Mouse (Mus musculus): ENCODE results near the gene Evi5. TPM values are rescaled to one million over a fixed set of nuclear protein-coding genes. Genes with fewer than 3 reads are reported as not detected.

Gene Evi5
- polyA plus RNA-seq, 1 experiment from 2014 or later, result 74.0 TPM

- ATAC-seq (peak; percentile 39), DNase-seq (ENCODE audit: low spot score) (peak; percentile 13)
- H3K4me2 ChIP-seq (replicated peaks; ENCODE audit: low read depth, low read length), result no peak overlapping the region
- H3K4me3 ChIP-seq (ENCODE audit: low read depth, low read length), result no peak overlapping the region
- 0 out of 2 replicates have a peak, but pooled peaks cover 5% of the 10 kb centered on the region for H3K27me3 ChIP-seq (replicated peaks; ENCODE audit: insufficient read depth, low read length)
- H3K9me3 ChIP-seq (ENCODE audit: low read length), result no peaks in the 10 kb centered on the region
- no peaks in the 10 kb centered on the region for H3K4me1 ChIP-seq (ENCODE audit: insufficient read depth, low read depth, low read length)
- TF ChIP-seq CTCF (IDR thresholded peaks at IDR 0.05) (no peak), EP300 (IDR thresholded peaks at IDR 0.05) (no peak)
- H3K9ac ChIP-seq (replicated peaks; ENCODE audit: low read depth), result no peak overlapping the region
- 65% methylated on average over 1 of the region's 1 CpGs for WGBS
- no peaks in the 10 kb centered on the region for H3K36me3 ChIP-seq (ENCODE audit: insufficient read depth, low read length)
- H3K27ac ChIP-seq (ENCODE audit: low read length), result no peak overlapping the region
These were observed 168.6 kb downstream of the Evi5 start for GRCm38 (mm10) chr5:107706262-107706661.

GRCm38 (mm10) chr5:107705756-107706155 lies 169.2 kb downstream of the Evi5 start:
- peak; percentile 72 for TF ChIP-seq EP300 (IDR thresholded peaks at IDR 0.05)
- no peak for TF ChIP-seq CTCF (IDR thresholded peaks at IDR 0.05)
- ATAC-seq (peak; percentile 90), DNase-seq (ENCODE audit: low spot score) (peak; percentile 87)
- H3K4me2 ChIP-seq (replicated peaks; ENCODE audit: low read depth, low read length), result no peak overlapping the region
- no peaks in the 10 kb centered on the region for H3K36me3 ChIP-seq (ENCODE audit: insufficient read depth, low read length)
- 43% methylated on average over 4 of the region's 4 CpGs for WGBS
- 0 out of 2 replicates have a peak, but pooled peaks cover 5% of the 10 kb centered on the region for H3K27me3 ChIP-seq (replicated peaks; ENCODE audit: insufficient read depth, low read length)
- H3K9me3 ChIP-seq (ENCODE audit: low read length), result no peaks in the 10 kb centered on the region
- H3K4me1 ChIP-seq (ENCODE audit: insufficient read depth, low read depth, low read length), result no peaks in the 10 kb centered on the region
- no peak overlapping the region for H3K27ac ChIP-seq (ENCODE audit: low read length)
- H3K9ac ChIP-seq (replicated peaks; ENCODE audit: low read depth), result no peak overlapping the region
- H3K4me3 ChIP-seq (ENCODE audit: low read depth, low read length), result no peak overlapping the region

GRCm38 (mm10) chr5:107703207-107703763 lies 171.6 kb downstream of the Evi5 start:
- ATAC-seq, result no peak
- no peak overlapping the region for H3K9ac ChIP-seq (replicated peaks; ENCODE audit: low read depth)
- 0 out of 2 replicates have a peak, but pooled peaks cover 3% of the 10 kb centered on the region for H3K27me3 ChIP-seq (replicated peaks; ENCODE audit: insufficient read depth, low read length)
- no peak for TF ChIP-seq CTCF (IDR thresholded peaks at IDR 0.05)
- no peak for TF ChIP-seq EP300 (IDR thresholded peaks at IDR 0.05)
- no peaks in the 10 kb centered on the region for H3K4me1 ChIP-seq (ENCODE audit: insufficient read depth, low read depth, low read length)
- H3K9me3 ChIP-seq (ENCODE audit: low read length), result no peaks in the 10 kb centered on the region
- H3K36me3 ChIP-seq (ENCODE audit: insufficient read depth, low read length), result no peaks in the 10 kb centered on the region
- no peak overlapping the region for H3K4me3 ChIP-seq (ENCODE audit: low read depth, low read length)
- WGBS, result 75% methylated on average over 6 of the region's 6 CpGs
- no peak overlapping the region for H3K27ac ChIP-seq (ENCODE audit: low read length)
- H3K4me2 ChIP-seq (replicated peaks; ENCODE audit: low read depth, low read length), result no peak overlapping the region
- no peak for DNase-seq (ENCODE audit: low spot score)

- ATAC-seq (no peak), DNase-seq (ENCODE audit: low spot score) (no peak)
- no peak for TF ChIP-seq EP300 (IDR thresholded peaks at IDR 0.05)
- TF ChIP-seq CTCF (IDR thresholded peaks at IDR 0.05), result no peak
- Histone ChIP-seq H3K27ac (ENCODE audit: low read length) (no peak overlapping the region), H3K36me3 (ENCODE audit: insufficient read depth, low read length) (no peaks in the 10 kb centered on the region), H3K4me1 (ENCODE audit: insufficient read depth, low read depth, low read length) (no peaks in the 10 kb centered on the region), H3K4me3 (ENCODE audit: low read depth, low read length) (no peak overlapping the region), H3K9ac (replicated peaks; ENCODE audit: low read depth) (no peak overlapping the region), H3K27me3 (replicated peaks; ENCODE audit: insufficient read depth, low read length) (0 out of 2 replicates have a peak, but pooled peaks cover 3% of the 10 kb centered on the region), H3K9me3 (ENCODE audit: low read length) (no peaks in the 10 kb centered on the region), H3K4me2 (replicated peaks; ENCODE audit: low read depth, low read length) (no peak overlapping the region)
- 75% methylated on average over 9 of the region's 9 CpGs for WGBS
These were observed 173.2 kb downstream of the Evi5 start for GRCm38 (mm10) chr5:107701658-107702057.

DNA sequence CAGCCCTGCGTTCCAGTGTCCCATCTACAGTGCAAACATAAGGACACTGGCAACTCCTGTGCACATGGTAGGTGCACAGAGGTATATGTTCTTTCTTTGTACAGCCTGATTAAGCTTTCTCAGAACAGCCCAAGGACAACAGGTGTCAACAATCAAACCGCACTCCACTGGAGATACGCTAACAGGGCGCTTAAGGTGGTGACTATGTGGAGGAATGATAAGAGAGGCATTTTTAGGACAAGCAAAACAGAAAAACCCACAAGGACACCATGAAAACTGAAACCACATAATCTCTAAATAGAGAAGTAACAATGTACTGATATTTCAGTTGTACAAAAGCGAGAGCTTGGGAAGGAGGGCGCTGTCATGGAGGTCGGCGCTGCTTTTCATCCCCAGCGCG lies 174.0 kb downstream of the Evi5 start:
- WGBS, result 72% methylated on average over 10 of the region's 10 CpGs
- no peak for TF ChIP-seq EP300 (IDR thresholded peaks at IDR 0.05)
- TF ChIP-seq CTCF (IDR thresholded peaks at IDR 0.05), result no peak
- Histone ChIP-seq H3K4me1 (ENCODE audit: insufficient read depth, low read depth, low read length) (no peaks in the 10 kb centered on the region), H3K27ac (ENCODE audit: low read length) (no peak overlapping the region), H3K9me3 (ENCODE audit: low read length) (no peaks in the 10 kb centered on the region), H3K27me3 (replicated peaks; ENCODE audit: insufficient read depth, low read length) (0 out of 2 replicates have a peak, but pooled peaks cover 3% of the 10 kb centered on the region), H3K9ac (replicated peaks; ENCODE audit: low read depth) (no peak overlapping the region), H3K4me3 (ENCODE audit: low read depth, low read length) (no peak overlapping the region), H3K4me2 (replicated peaks; ENCODE audit: low read depth, low read length) (no peak overlapping the region), H3K36me3 (ENCODE audit: insufficient read depth, low read length) (no peaks in the 10 kb centered on the region)
- no peak for ATAC-seq
- DNase-seq (ENCODE audit: low spot score), result no peak

DNA sequence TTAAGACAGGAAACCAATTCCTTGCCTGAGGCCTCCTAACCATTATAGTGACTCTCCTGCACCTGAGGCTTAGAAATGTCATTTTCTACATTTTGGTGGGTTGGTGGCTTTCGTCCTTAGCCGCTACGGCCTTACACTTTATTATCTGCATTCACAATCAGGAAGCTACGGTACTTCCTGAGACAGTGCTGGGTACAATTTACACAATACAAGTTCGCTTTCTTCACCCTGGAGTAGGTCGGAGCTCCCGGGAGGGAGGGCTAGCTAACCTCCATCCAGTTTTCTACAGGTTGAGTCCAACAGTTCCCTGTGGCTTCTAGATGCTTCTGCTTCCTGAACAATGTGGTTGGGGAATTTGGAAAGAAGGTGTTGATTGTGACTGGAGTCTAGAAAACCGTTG lies 176.0 kb downstream of the Evi5 start:
- H3K4me1 ChIP-seq (ENCODE audit: insufficient read depth, low read depth, low read length), result no peaks in the 10 kb centered on the region
- ATAC-seq, result no peak
- 0 out of 2 replicates have a peak, but pooled peaks cover 3% of the 10 kb centered on the region for H3K27me3 ChIP-seq (replicated peaks; ENCODE audit: insufficient read depth, low read length)
- no peak overlapping the region for H3K4me2 ChIP-seq (replicated peaks; ENCODE audit: low read depth, low read length)
- no peak overlapping the region for H3K4me3 ChIP-seq (ENCODE audit: low read depth, low read length)
- H3K9ac ChIP-seq (replicated peaks; ENCODE audit: low read depth), result no peak overlapping the region
- no peak for DNase-seq (ENCODE audit: low spot score)
- 65% methylated on average over 8 of the region's 8 CpGs for WGBS
- H3K9me3 ChIP-seq (ENCODE audit: low read length), result no peaks in the 10 kb centered on the region
- H3K36me3 ChIP-seq (ENCODE audit: insufficient read depth, low read length), result no peaks in the 10 kb centered on the region
- no peak overlapping the region for H3K27ac ChIP-seq (ENCODE audit: low read length)
- no peak for TF ChIP-seq CTCF (IDR thresholded peaks at IDR 0.05)
- no peak for TF ChIP-seq EP300 (IDR thresholded peaks at IDR 0.05)

Measured in lung, postnatal 0 days (tissue).